Mouse (Mus musculus) layer of hippocampus, adult 2 months (tissue): ENCODE data around the gene 2900026A02Rik. TPM values are rescaled to one million over a fixed set of nuclear protein-coding genes. Genes with fewer than 3 reads are reported as not detected.

Source experiments
- DNase-seq, 2 experiments: peaks; one replicate each; pipeline ENCODE4 v3.0.0; 2022; ENCODE audit warnings: low spot score in 2 of 2
- H3K27ac ChIP-seq: fragments of 200-600 bp; 2 replicates; pipeline ENCODE4 v1.8.1; 2022
- H3K4me3 ChIP-seq: fragments of 200-600 bp; 2 replicates; pipeline ENCODE4 v1.8.1; 2022; ENCODE audit warnings: mild to moderate bottlenecking
- CTCF ChIP-seq: fragments of 200-600 bp; conservative IDR thresholded peaks from 2 replicates; pipeline ENCODE4 v1.8.1; 2022; ENCODE audit warnings: antibody characterized with exemption, mild to moderate bottlenecking, moderate library complexity
- total RNA-seq, 2 experiments: library from RNA; stranded (reverse); gene quantifications; 2 replicates each; pipeline ENCODE4 v1.2.3; 2021

Gene 2900026A02Rik
- total RNA-seq, 2 experiments from 2014 or later = 60.2 to 62.1 TPM

GRCm38 (mm10) chr5:113038601-113039000 lies 182.4 kb downstream of the 2900026A02Rik start:
- no peak for TF ChIP-seq CTCF
- H3K4me3 ChIP-seq = no peak overlapping the region

More at GRCm38 (mm10) chr5:113038601-113039000, 182.4 kb downstream of the 2900026A02Rik start:
- H3K27ac ChIP-seq = no peak overlapping the region
- no peak for DNase-seq

Other genes starting within 250 kb of the 2900026A02Rik start
- 10 to 100 TPM; 80.3 to 84.6 TPM for gene Grk3, start 205.4 kb downstream of the 2900026A02Rik start, total RNA-seq
- gene Crybb2, start 151.1 kb downstream of the 2900026A02Rik start, total RNA-seq = not detected
- 1 to 10 TPM; 3.8 to 4.2 TPM for gene Crybb3, start 139.7 kb downstream of the 2900026A02Rik start, total RNA-seq
- gene Tmem211, start 5.7 kb upstream of the 2900026A02Rik start, total RNA-seq = not detected
- gene Sgsm1, start 89.5 kb upstream of the 2900026A02Rik start, total RNA-seq = 10 to 100 TPM; 80.3 to 85.4 TPM
- gene Aym1, start 136.1 kb upstream of the 2900026A02Rik start, total RNA-seq = not detected